Mouse (Mus musculus): ENCODE measurements around the gene Tspyl1. TPM values are rescaled to one million over a fixed set of nuclear protein-coding genes. Genes with fewer than 3 reads are reported as not detected.

Tspyl1 gene
- polyA plus RNA-seq, 1 experiment from 2014 or later, result 45.7 TPM

GRCm38 (mm10) chr10:34328310-34328709 lies 46.3 kb downstream of the Tspyl1 start:
- TF ChIP-seq CTCF (IDR thresholded peaks at IDR 0.05; ENCODE audit: low read depth), result peak; percentile 80
- no peak overlapping the region for H3K4me3 ChIP-seq (ENCODE audit: low read depth, low read length)
- H3K36me3 ChIP-seq (ENCODE audit: control insufficient read depth, insufficient read depth), result 0 out of 2 replicates have a peak, but pooled peaks cover 3% of the 10 kb centered on the region
- H3K4me1 ChIP-seq (replicated peaks; ENCODE audit: control insufficient read depth, insufficient read depth, low read length), result no peaks in the 10 kb centered on the region
- H3K9ac ChIP-seq (ENCODE audit: low read depth, low read length), result no peak overlapping the region
- WGBS, result 2% methylated on average over 2 of the region's 2 CpGs
- H3K9me3 ChIP-seq (ENCODE audit: control insufficient read depth), result no peaks in the 10 kb centered on the region
- no peaks in the 10 kb centered on the region for H3K27me3 ChIP-seq (replicated peaks; ENCODE audit: control insufficient read depth, insufficient read depth, low read length)
- H3K4me2 ChIP-seq (replicated peaks; ENCODE audit: low read depth), result no peak overlapping the region
- H3K27ac ChIP-seq (ENCODE audit: low read depth, low read length), result no peak overlapping the region
- no peak for ATAC-seq

Other genes starting within 250 kb of the Tspyl1 start
- gene Trappc3l, start 244.6 kb upstream of the Tspyl1 start, polyA plus RNA-seq (2015; fragmentation: Nextera tagmentation; extraction: Ambion mirVana), result not detected in 2 replicates
- gene Calhm4, start 237.9 kb upstream of the Tspyl1 start, polyA plus RNA-seq (2015; fragmentation: Nextera tagmentation; extraction: Ambion mirVana), result not detected in 2 replicates
- gene Calhm5, start 185.7 kb upstream of the Tspyl1 start, polyA plus RNA-seq (2015; fragmentation: Nextera tagmentation; extraction: Ambion mirVana), result 1.1 and 1.4 TPM in 2 replicates
- gene Calhm6, start 154.2 kb upstream of the Tspyl1 start, polyA plus RNA-seq (2015; fragmentation: Nextera tagmentation; extraction: Ambion mirVana), result 2.4 and 2.6 TPM in 2 replicates
- 5.8 and 6.3 TPM in 2 replicates for gene Dse, start 74.5 kb upstream of the Tspyl1 start, polyA plus RNA-seq (2015; fragmentation: Nextera tagmentation; extraction: Ambion mirVana)
- gene Tspyl4, start 15.3 kb downstream of the Tspyl1 start, polyA plus RNA-seq (2015; fragmentation: Nextera tagmentation; extraction: Ambion mirVana), result 9.3 and 9.4 TPM in 2 replicates
- 0.13 TPM in 1 of 2 replicates, not detected in the other for gene Col10a1, start 107.8 kb downstream of the Tspyl1 start, polyA plus RNA-seq (2015; fragmentation: Nextera tagmentation; extraction: Ambion mirVana)
- gene Nt5dc1, start 136.4 kb downstream of the Tspyl1 start, polyA plus RNA-seq (2015; fragmentation: Nextera tagmentation; extraction: Ambion mirVana), result 8.2 and 9.0 TPM in 2 replicates
- gene Frk, start 201.2 kb downstream of the Tspyl1 start, polyA plus RNA-seq (2015; fragmentation: Nextera tagmentation; extraction: Ambion mirVana), result 18.0 and 19.7 TPM in 2 replicates

All from intestine, postnatal 0 days (tissue).